Mouse (Mus musculus) neural tube, embryonic 15.5 days (tissue): ENCODE results near the gene Wdr26. TPM values are rescaled to one million over a fixed set of nuclear protein-coding genes. Genes with fewer than 3 reads are reported as not detected.

Experiments used
- ATAC-seq: fragments of 200-750 bp; cut with Nextera tagmentation; 2 replicates; pipeline ENCODE4 v1.8.0; 2017; ENCODE audit warnings: mild to moderate bottlenecking, moderate TSS enrichment, moderate library complexity; ENCODE audit not compliant: low FRiP score
- H3K27ac ChIP-seq: fragments of 300-500 bp; sonication (generic); replicated peaks from 2 replicates; pipeline ENCODE4 v1.5.1; 2015; ENCODE audit warnings: mild to moderate bottlenecking, inconsistent platforms
- H3K27me3 ChIP-seq: fragments of 300-500 bp; sonication (generic); replicated peaks from 2 replicates; pipeline ENCODE4 v1.6.1; 2015; ENCODE audit warnings: inconsistent platforms
- H3K36me3 ChIP-seq: fragments of 300-500 bp; sonication (generic); 2 replicates; pipeline ENCODE4 v1.6.1; 2015; ENCODE audit warnings: inconsistent platforms
- H3K4me1 ChIP-seq: fragments of 300-500 bp; sonication (generic); 2 replicates; pipeline ENCODE4 v1.6.1; 2015; ENCODE audit warnings: inconsistent platforms
- H3K4me2 ChIP-seq: fragments of 300-500 bp; sonication (generic); 2 replicates; pipeline ENCODE4 v1.6.1; 2015; ENCODE audit warnings: inconsistent platforms, mild to moderate bottlenecking, moderate library complexity
- H3K4me3 ChIP-seq: fragments of 300-500 bp; sonication (generic); replicated peaks from 2 replicates; pipeline ENCODE4 v1.5.1; 2015; ENCODE audit warnings: mild to moderate bottlenecking, inconsistent platforms
- H3K9ac ChIP-seq: fragments of 300-500 bp; sonication (generic); replicated peaks from 2 replicates; pipeline ENCODE4 v1.6.1; 2015; ENCODE audit warnings: mild to moderate bottlenecking, inconsistent platforms
- H3K9me3 ChIP-seq: fragments of 300-500 bp; sonication (generic); replicated peaks from 2 replicates; pipeline ENCODE4 v1.6.1; 2016; ENCODE audit warnings: inconsistent platforms
- WGBS: fragments of 180-500 bp; shearing (Covaris S2); methylation state at CpG from one replicate; pipeline ENCODE4 v1.1.7; 2015; ENCODE audit warnings: mixed read lengths; 5-methylcytosine and 5-hydroxymethylcytosine counted together
- polyA plus RNA-seq: library from polyadenylated mRNA; unstranded; fragments of >200 nt; fragmentation: Nextera tagmentation; extraction: Ambion mirVana; gene quantifications from 2 replicates; pipeline ENCODE4 v1.2.1, GENCODE M21; 2015

Gene Wdr26
- polyA plus RNA-seq, 1 experiment from 2014 or later, result 32.1 TPM

- H3K4me1 ChIP-seq, result peaks cover 20% of the 10 kb centered on the region
- H3K27ac ChIP-seq, result no peak overlapping the region
- no peak for ATAC-seq
- H3K36me3 ChIP-seq, result no peaks in the 10 kb centered on the region
- no peaks in the 10 kb centered on the region for H3K9me3 ChIP-seq
- H3K27me3 ChIP-seq, result peaks cover 5% of the 10 kb centered on the region; the same call in 1 of the 2 replicates
- H3K9ac ChIP-seq, result no peak overlapping the region
- 66% methylated on average over 9 of the region's 9 CpGs for WGBS
- peak overlapping the region; percentile 77; the same call in 1 of the 2 replicates for H3K4me2 ChIP-seq
- no peak overlapping the region for H3K4me3 ChIP-seq
Observed at GRCm38 (mm10) chr1:181255450-181255849, 43.6 kb upstream of the Wdr26 start.

- Histone ChIP-seq H3K4me1 (peaks cover 13% of the 10 kb centered on the region), H3K9ac (no peak overlapping the region), H3K36me3 (no peaks in the 10 kb centered on the region), H3K4me2 (no peak overlapping the region), H3K27me3 (no peaks in the 10 kb centered on the region), H3K4me3 (no peak overlapping the region), H3K27ac (no peak overlapping the region), H3K9me3 (no peaks in the 10 kb centered on the region)
- 82% methylated on average over 5 of the region's 5 CpGs for WGBS
- ATAC-seq, result no peak
Observed at GRCm38 (mm10) chr1:181251624-181252023, 39.8 kb upstream of the Wdr26 start.

- Histone ChIP-seq H3K4me2 (no peak overlapping the region), H3K27me3 (no peaks in the 10 kb centered on the region), H3K36me3 (no peaks in the 10 kb centered on the region), H3K4me3 (no peak overlapping the region), H3K27ac (no peak overlapping the region), H3K9me3 (no peaks in the 10 kb centered on the region), H3K9ac (no peak overlapping the region), H3K4me1 (peaks cover 6% of the 10 kb centered on the region)
- ATAC-seq, result no peak
- 95% methylated on average over 8 of the region's 8 CpGs for WGBS
Observed at GRCm38 (mm10) chr1:181250961-181251360, 39.2 kb upstream of the Wdr26 start.

- no peak for ATAC-seq
- Histone ChIP-seq H3K27ac (no peak overlapping the region), H3K9me3 (no peaks in the 10 kb centered on the region), H3K9ac (no peak overlapping the region), H3K4me3 (no peak overlapping the region), H3K4me2 (no peak overlapping the region), H3K4me1 (no peaks in the 10 kb centered on the region), H3K27me3 (no peaks in the 10 kb centered on the region), H3K36me3 (no peaks in the 10 kb centered on the region)
- 90% methylated on average over 6 of the region's 6 CpGs for WGBS
Observed at GRCm38 (mm10) chr1:181249537-181249936, 37.7 kb upstream of the Wdr26 start.

GRCm38 (mm10) chr1:181247175-181247574 lies 35.4 kb upstream of the Wdr26 start:
- Histone ChIP-seq H3K4me1 (no peaks in the 10 kb centered on the region), H3K27ac (no peak overlapping the region), H3K4me2 (no peak overlapping the region), H3K9ac (no peak overlapping the region), H3K36me3 (no peaks in the 10 kb centered on the region), H3K27me3 (no peaks in the 10 kb centered on the region), H3K4me3 (no peak overlapping the region), H3K9me3 (no peaks in the 10 kb centered on the region)
- no peak for ATAC-seq
- WGBS, result 83% methylated on average over 3 of the region's 3 CpGs

GRCm38 (mm10) chr1:181246487-181247138 lies 34.8 kb upstream of the Wdr26 start:
- no peaks in the 10 kb centered on the region for H3K36me3 ChIP-seq
- no peaks in the 10 kb centered on the region for H3K27me3 ChIP-seq
- no peak overlapping the region for H3K4me2 ChIP-seq
- no peak for ATAC-seq
- H3K9ac ChIP-seq, result no peak overlapping the region
- WGBS, result 39% methylated on average over 7 of the region's 7 CpGs
- no peaks in the 10 kb centered on the region for H3K9me3 ChIP-seq
- H3K4me3 ChIP-seq, result no peak overlapping the region
- no peak overlapping the region for H3K27ac ChIP-seq
- H3K4me1 ChIP-seq, result no peaks in the 10 kb centered on the region

GRCm38 (mm10) chr1:181245554-181246486 lies 34.0 kb upstream of the Wdr26 start:
- WGBS, result 87% methylated on average over 11 of the region's 11 CpGs
- no peak for ATAC-seq

GRCm38 (mm10) chr1:181245067-181245466 lies 33.3 kb upstream of the Wdr26 start:
- no peaks in the 10 kb centered on the region for H3K4me1 ChIP-seq
- H3K27ac ChIP-seq, result no peak overlapping the region
- H3K9ac ChIP-seq, result no peak overlapping the region
- no peaks in the 10 kb centered on the region for H3K9me3 ChIP-seq
- H3K36me3 ChIP-seq, result no peaks in the 10 kb centered on the region
- 97% methylated on average over 2 of the region's 2 CpGs for WGBS
- no peak overlapping the region for H3K4me2 ChIP-seq
- no peak overlapping the region for H3K4me3 ChIP-seq
- no peaks in the 10 kb centered on the region for H3K27me3 ChIP-seq
- no peak for ATAC-seq

More at GRCm38 (mm10) chr1:181245554-181246486, 34.0 kb upstream of the Wdr26 start:
- Histone ChIP-seq H3K4me2 (no peak overlapping the region), H3K9ac (no peak overlapping the region), H3K9me3 (no peaks in the 10 kb centered on the region), H3K4me1 (no peaks in the 10 kb centered on the region), H3K27me3 (no peaks in the 10 kb centered on the region), H3K4me3 (no peak overlapping the region), H3K27ac (no peak overlapping the region), H3K36me3 (no peaks in the 10 kb centered on the region)

GRCm38 (mm10) chr1:181241185-181241584 lies 29.4 kb upstream of the Wdr26 start:
- Histone ChIP-seq H3K4me3 (no peak overlapping the region), H3K27me3 (no peaks in the 10 kb centered on the region), H3K4me1 (no peaks in the 10 kb centered on the region), H3K27ac (no peak overlapping the region), H3K4me2 (no peak overlapping the region), H3K9me3 (no peaks in the 10 kb centered on the region), H3K36me3 (no peaks in the 10 kb centered on the region), H3K9ac (no peak overlapping the region)
- ATAC-seq, result no peak
- WGBS, result 97% methylated on average over 3 of the region's 3 CpGs

GRCm38 (mm10) chr1:181237332-181237731 lies 25.5 kb upstream of the Wdr26 start:
- Histone ChIP-seq H3K9me3 (no peaks in the 10 kb centered on the region), H3K4me2 (no peak overlapping the region), H3K9ac (no peak overlapping the region), H3K4me3 (no peak overlapping the region), H3K27me3 (no peaks in the 10 kb centered on the region), H3K4me1 (no peaks in the 10 kb centered on the region), H3K36me3 (no peaks in the 10 kb centered on the region), H3K27ac (no peak overlapping the region)
- WGBS, result 71% methylated on average over 5 of the region's 5 CpGs
- no peak for ATAC-seq

GRCm38 (mm10) chr1:181234326-181235035 lies 22.7 kb upstream of the Wdr26 start:
- Histone ChIP-seq H3K4me2 (peak overlapping the region; percentile 25; the same call in 1 of the 2 replicates), H3K9me3 (no peaks in the 10 kb centered on the region), H3K4me3 (0 out of 2 replicates have a peak overlapping the region, but pooled peaks have one; percentile 2), H3K4me1 (no peaks in the 10 kb centered on the region), H3K27ac (no peak overlapping the region), H3K36me3 (no peaks in the 10 kb centered on the region), H3K9ac (no peak overlapping the region), H3K27me3 (no peaks in the 10 kb centered on the region)
- ATAC-seq, result no peak
- 53% methylated on average over 8 of the region's 8 CpGs for WGBS
